Comparison of ENCODE assay signal across 9 mouse cellular contexts in the genomic region with DNA sequence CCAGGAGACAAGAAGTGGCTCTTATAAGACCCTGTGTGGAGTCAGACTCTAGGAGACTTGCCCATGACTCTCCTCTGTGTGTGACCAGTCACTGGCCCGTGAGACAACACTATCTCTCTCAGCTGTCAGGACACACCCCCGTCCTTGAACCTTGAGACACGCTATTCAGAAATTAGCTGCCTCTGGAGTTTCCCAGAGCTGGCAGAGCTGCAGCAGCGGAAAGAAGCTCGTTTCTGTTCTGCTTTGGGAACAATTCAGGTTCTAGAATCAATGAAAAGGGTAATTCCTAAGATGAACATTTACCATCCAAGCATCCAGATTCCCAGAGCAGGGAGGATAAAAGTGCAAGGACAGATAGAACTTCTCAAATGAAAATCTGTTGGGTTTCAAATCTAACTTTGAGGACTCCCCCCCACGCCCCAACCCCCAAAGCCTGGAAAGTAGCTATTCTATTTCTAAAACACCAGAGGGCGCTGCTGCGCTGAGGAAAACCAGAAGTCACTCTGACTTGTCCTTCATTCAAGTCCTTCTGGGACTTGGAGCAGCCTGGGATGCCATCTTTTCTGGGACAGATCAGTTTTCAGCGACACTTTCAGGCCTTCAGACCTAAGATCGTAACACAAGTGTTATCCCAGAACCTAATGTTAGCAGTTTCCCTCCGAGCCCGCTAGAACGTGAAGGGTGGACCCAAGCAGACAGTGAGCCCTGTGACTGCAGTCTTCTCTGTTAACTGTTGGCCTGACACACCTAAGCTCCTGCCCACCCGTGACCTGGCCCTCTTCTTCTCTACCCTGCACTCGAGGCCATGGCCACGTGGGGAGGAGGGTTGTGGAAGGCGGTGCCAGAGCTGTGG. TPM values are rescaled to one million over a fixed set of nuclear protein-coding genes. Genes with fewer than 3 reads are reported as not detected.
DNase-seq lines count a peak whose midpoint lies in the region; ATAC-seq lines count a peak whose summit lies in the region.
"Had no signal": no experiment of that assay in that cellular context is flagged by ENCODE, and none has a peak within 500 bp of the region (broad histone marks: within the 10 kb centered on the region; RNA-seq: fewer than 3 reads in every experiment).

No protein-coding gene starts in this region.

- no peak overlapping the region for H3K4me3 ChIP-seq in kidney, embryonic 15.5 days (replicated peaks)
- H3K4me3 ChIP-seq in embryonic facial prominence, embryonic 11.5 days (ENCODE audit: low read depth, low read length) = no peak overlapping the region
- H3K4me3 ChIP-seq in limb, embryonic 11.5 days (ENCODE audit: low read depth, low read length) = no peak overlapping the region
- H3K4me3 ChIP-seq: stomach, embryonic 15.5 days had no signal

- DNase-seq in kidney, adult 11 months = peak; percentile 62
- DNase-seq in adrenal gland, postnatal 4 days (ENCODE audit: low spot score in 2 of 2) = peak; percentile 6 to 38
- peak; percentile 70 for DNase-seq in embryonic facial prominence, embryonic 11.5 days (ENCODE audit: low spot score)
- DNase-seq in induced T-regulatory cell, adult 2 months (ENCODE audit: low read depth) = peak; percentile 75
- peak; percentile 72 for DNase-seq in limb, embryonic 11.5 days (ENCODE audit: low spot score)
- peak; percentile 26 for DNase-seq in ovary, postnatal 10 days (ENCODE audit: low spot score)
- peak; percentile 46 for DNase-seq in thymus, postnatal 14 days

- 0 out of 2 replicates have a peak, but pooled peaks cover 5% of the 10 kb centered on the region for H3K4me1 ChIP-seq in kidney, embryonic 15.5 days
- no peaks in the 10 kb centered on the region for H3K4me1 ChIP-seq in embryonic facial prominence, embryonic 11.5 days (ENCODE audit: control insufficient read depth, insufficient read depth, low read length)
- H3K4me1 ChIP-seq in limb, embryonic 11.5 days (ENCODE audit: control insufficient read depth, insufficient read depth, low read length) = no peaks in the 10 kb centered on the region

- WGBS in kidney, embryonic 15.5 days = 30% methylated on average over 17 of the region's 17 CpGs
- 37% methylated on average over 17 of the region's 17 CpGs for WGBS in embryonic facial prominence, embryonic 11.5 days
- WGBS in limb, embryonic 11.5 days = 34% methylated on average over 17 of the region's 17 CpGs

- H3K27me3 ChIP-seq in kidney, embryonic 15.5 days = no peaks in the 10 kb centered on the region
- H3K27me3 ChIP-seq in embryonic facial prominence, embryonic 11.5 days (ENCODE audit: control insufficient read depth, insufficient read depth, low read length) = no peaks in the 10 kb centered on the region
- H3K27me3 ChIP-seq in limb, embryonic 11.5 days (ENCODE audit: control insufficient read depth, insufficient read depth, low read length) = no peaks in the 10 kb centered on the region
- H3K27me3 ChIP-seq: stomach, embryonic 15.5 days had no signal

- H3K36me3 ChIP-seq in kidney, embryonic 15.5 days = no peaks in the 10 kb centered on the region
- H3K36me3 ChIP-seq in embryonic facial prominence, embryonic 11.5 days (replicated peaks; ENCODE audit: control insufficient read depth, insufficient read depth, low read depth, low read length) = no peaks in the 10 kb centered on the region
- H3K36me3 ChIP-seq in limb, embryonic 11.5 days (ENCODE audit: control insufficient read depth, insufficient read depth, low read length) = no peaks in the 10 kb centered on the region
- H3K36me3 ChIP-seq: stomach, embryonic 15.5 days had no signal

- no peaks in the 10 kb centered on the region for H3K9me3 ChIP-seq in kidney, embryonic 15.5 days (replicated peaks)
- H3K9me3 ChIP-seq in embryonic facial prominence, embryonic 11.5 days (replicated peaks; ENCODE audit: control insufficient read depth, low read length) = no peaks in the 10 kb centered on the region
- no peaks in the 10 kb centered on the region for H3K9me3 ChIP-seq in limb, embryonic 11.5 days (ENCODE audit: control insufficient read depth, low read length)
- H3K9me3 ChIP-seq: stomach, embryonic 15.5 days had no signal

- no peak overlapping the region for H3K4me2 ChIP-seq in kidney, embryonic 15.5 days
- H3K4me2 ChIP-seq in embryonic facial prominence, embryonic 11.5 days (ENCODE audit: low read depth, low read length) = no peak overlapping the region
- no peak overlapping the region for H3K4me2 ChIP-seq in limb, embryonic 11.5 days (ENCODE audit: low read depth, severe bottlenecking)
- H3K4me2 ChIP-seq: stomach, embryonic 15.5 days had no signal

- no peak for ATAC-seq in kidney, embryonic 15.5 days (replicated peaks; ENCODE audit: low FRiP score)
- no peak for ATAC-seq in embryonic facial prominence, embryonic 11.5 days (replicated peaks; ENCODE audit: insufficient number of reproducible peaks, low FRiP score, low TSS enrichment, low read depth)
- no peak for ATAC-seq in limb, embryonic 11.5 days (ENCODE audit: insufficient number of reproducible peaks, low FRiP score, low TSS enrichment, low read depth)

- H3K9ac ChIP-seq in kidney, embryonic 15.5 days = no peak overlapping the region
- no peak overlapping the region for H3K9ac ChIP-seq in embryonic facial prominence, embryonic 11.5 days (replicated peaks; ENCODE audit: low read length)
- H3K9ac ChIP-seq in limb, embryonic 11.5 days (ENCODE audit: low read length) = no peak overlapping the region
- H3K9ac ChIP-seq: stomach, embryonic 15.5 days had no signal

- H3K27ac ChIP-seq in kidney, embryonic 15.5 days = no peak overlapping the region
- H3K27ac ChIP-seq in embryonic facial prominence, embryonic 11.5 days (replicated peaks; ENCODE audit: low read depth, low read length) = no peak overlapping the region
- H3K27ac ChIP-seq in limb, embryonic 11.5 days (replicated peaks; ENCODE audit: low read depth, low read length) = no peak overlapping the region
- H3K27ac ChIP-seq: stomach, embryonic 15.5 days had no signal

RNA-seq across cellular contexts. Expression of gene Slc22a5, which starts 39.9 kb away (rescaled TPM):
- polyA plus RNA-seq in kidney, embryonic 15.5 days (2015; fragmentation: Nextera tagmentation; extraction: Ambion mirVana) = 12.6 and 14.1 TPM in 2 replicates
- 10 to 100 TPM; 22.0 to 31.1 TPM for total RNA-seq in adrenal gland, postnatal 4 days (2021)
- 7.4 and 8.4 TPM in 2 replicates for polyA plus RNA-seq in embryonic facial prominence, embryonic 11.5 days (2014; fragmentation: Nextera tagmentation; extraction: Ambion mirVana)
- polyA plus RNA-seq in limb, embryonic 11.5 days (2014; fragmentation: Nextera tagmentation; extraction: Ambion mirVana) = 5.3 and 6.6 TPM in 2 replicates

RNA-seq across cellular contexts. Expression of gene Slc22a21, which starts 48.8 kb away (rescaled TPM):
- polyA plus RNA-seq in kidney, embryonic 15.5 days (2015; fragmentation: Nextera tagmentation; extraction: Ambion mirVana) = 3.9 and 5.6 TPM in 2 replicates
- total RNA-seq in adrenal gland, postnatal 4 days (2021) = 1 to 10 TPM; 7.8 to 9.8 TPM
- polyA plus RNA-seq in embryonic facial prominence, embryonic 11.5 days (2014; fragmentation: Nextera tagmentation; extraction: Ambion mirVana) = 2.0 and 2.2 TPM in 2 replicates
- polyA plus RNA-seq in limb, embryonic 11.5 days (2014; fragmentation: Nextera tagmentation; extraction: Ambion mirVana) = 2.6 and 2.9 TPM in 2 replicates

Comparison
In these comparisons a context has a peak if more than half of its experiments do, and no peak if none do; other contexts are left out.
1. DNase-seq: peak in every context shown above with its lines; median percentile 75 in induced T-regulatory cell, adult 2 months; 72 in limb, embryonic 11.5 days; 70 in embryonic facial prominence, embryonic 11.5 days; 62 in kidney, adult 11 months; 46 in thymus, postnatal 14 days; 26 in ovary, postnatal 10 days; 22 in adrenal gland, postnatal 4 days.